Mouse (Mus musculus): ENCODE measurements around the gene Qars.

DNA sequence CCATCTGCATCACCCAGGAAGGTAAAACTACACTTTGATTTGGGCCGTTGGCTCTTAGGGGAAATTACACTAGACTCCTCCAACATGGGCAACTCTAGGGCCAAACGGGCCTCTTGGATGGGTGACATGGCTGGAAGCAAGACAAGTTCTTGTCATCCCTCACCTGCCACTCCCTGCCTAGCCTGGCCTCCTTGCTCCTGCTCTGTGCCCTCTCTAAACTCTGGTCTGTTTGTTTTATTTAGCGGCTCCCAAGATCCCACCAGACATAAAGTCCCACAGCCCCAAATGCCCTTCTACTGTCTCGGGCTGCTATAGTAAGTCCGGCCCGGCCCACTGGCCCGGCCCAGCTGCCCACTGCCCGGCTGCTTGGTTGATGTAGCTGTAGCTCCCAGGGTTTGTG, 56.2 kb downstream of the Qars start:
- TF ChIP-seq CTCF (IDR thresholded peaks at IDR 0.05; ENCODE audit: low read depth) (no peak), EP300 (optimal IDR thresholded peaks at IDR 0.05) (no peak)

Measured in stomach, postnatal 0 days (tissue).